Mouse (Mus musculus) thymus, adult 2 months (tissue): ENCODE data around the gene Olfml2a.

ENCODE experiments used
- CTCF ChIP-seq: fragments of 200-500 bp; IDR thresholded peaks from 2 replicates; pipeline ENCODE4 v1.5.1; 2012; ENCODE audit warnings: mild to moderate bottlenecking, control low read depth, low read length, moderate library complexity, borderline replicate concordance; ENCODE audit not compliant: control insufficient read depth, poor library complexity, insufficient read depth; ENCODE audit errors: extremely low read depth
- POLR2A ChIP-seq: fragments of 200-500 bp; IDR thresholded peaks from 2 replicates; pipeline ENCODE4 v1.6.1; 2012; ENCODE audit warnings: mild to moderate bottlenecking, low read length, control low read depth, moderate library complexity; ENCODE audit not compliant: control insufficient read depth, poor library complexity, insufficient read depth; ENCODE audit errors: extremely low read depth

DNA sequence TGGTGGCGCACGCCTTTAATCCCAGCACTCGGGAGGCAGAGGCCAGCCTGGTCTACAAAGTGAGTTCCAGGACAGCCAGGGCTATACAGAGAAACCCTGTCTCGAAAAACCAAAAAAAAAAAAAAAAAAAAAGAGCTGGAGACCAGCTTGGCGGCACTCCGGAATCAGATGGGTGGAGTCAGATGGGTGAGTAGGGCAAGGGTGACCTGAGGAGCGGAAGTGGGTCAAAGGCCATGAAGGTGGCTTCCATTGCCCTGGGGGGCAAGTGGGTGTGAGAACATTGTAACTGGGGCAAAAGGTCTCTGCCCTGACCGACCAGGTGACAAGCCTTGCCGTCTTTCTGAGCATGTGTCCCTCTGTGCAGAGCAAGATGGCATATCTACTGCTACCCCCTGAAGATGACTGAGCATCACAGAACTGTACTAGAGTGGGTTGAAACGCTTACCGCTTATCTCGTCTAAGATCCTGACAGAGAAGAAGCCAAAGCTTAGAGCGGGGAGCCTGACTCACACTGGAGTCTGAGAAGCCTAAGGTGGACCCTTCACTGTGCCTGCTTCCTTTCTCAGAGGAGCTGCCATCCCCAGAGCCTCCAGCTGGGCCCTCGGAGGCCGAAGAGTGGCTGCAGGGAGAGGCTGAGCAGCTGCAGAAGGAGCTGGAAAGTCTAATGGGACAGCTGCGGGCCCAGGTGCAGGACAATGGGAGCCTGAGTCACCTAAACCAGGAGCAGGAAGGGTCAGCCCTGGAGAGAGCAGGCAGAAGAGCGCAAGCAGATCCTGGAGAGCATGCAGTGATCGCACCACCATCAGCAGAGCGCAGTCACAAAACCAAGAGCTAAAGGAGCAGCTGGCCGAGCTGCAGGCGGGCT lies 44.4 kb downstream of the Olfml2a start:
- TF ChIP-seq CTCF (no peak), POLR2A (no peak)
